Mouse (Mus musculus) sigmoid colon, adult 10 weeks (tissue): ENCODE data around the gene Rpl13. TPM values are rescaled to one million over a fixed set of nuclear protein-coding genes. Genes with fewer than 3 reads are reported as not detected.

Experiments used
- polyA plus RNA-seq: library from polyadenylated mRNA; stranded (reverse); fragments of 350-450 nt; fragmentation: Illumina TruSeq; extraction: RNeasy Lipid Tissue Mini Kit (QIAGEN cat#74804); gene quantifications from one replicate; pipeline ENCODE4 v1.2.3, GENCODE M21; 2014; ENCODE audit warnings: low read depth, low replicate concordance

The Rpl13 gene
- 60.1 TPM for polyA plus RNA-seq

DNA sequence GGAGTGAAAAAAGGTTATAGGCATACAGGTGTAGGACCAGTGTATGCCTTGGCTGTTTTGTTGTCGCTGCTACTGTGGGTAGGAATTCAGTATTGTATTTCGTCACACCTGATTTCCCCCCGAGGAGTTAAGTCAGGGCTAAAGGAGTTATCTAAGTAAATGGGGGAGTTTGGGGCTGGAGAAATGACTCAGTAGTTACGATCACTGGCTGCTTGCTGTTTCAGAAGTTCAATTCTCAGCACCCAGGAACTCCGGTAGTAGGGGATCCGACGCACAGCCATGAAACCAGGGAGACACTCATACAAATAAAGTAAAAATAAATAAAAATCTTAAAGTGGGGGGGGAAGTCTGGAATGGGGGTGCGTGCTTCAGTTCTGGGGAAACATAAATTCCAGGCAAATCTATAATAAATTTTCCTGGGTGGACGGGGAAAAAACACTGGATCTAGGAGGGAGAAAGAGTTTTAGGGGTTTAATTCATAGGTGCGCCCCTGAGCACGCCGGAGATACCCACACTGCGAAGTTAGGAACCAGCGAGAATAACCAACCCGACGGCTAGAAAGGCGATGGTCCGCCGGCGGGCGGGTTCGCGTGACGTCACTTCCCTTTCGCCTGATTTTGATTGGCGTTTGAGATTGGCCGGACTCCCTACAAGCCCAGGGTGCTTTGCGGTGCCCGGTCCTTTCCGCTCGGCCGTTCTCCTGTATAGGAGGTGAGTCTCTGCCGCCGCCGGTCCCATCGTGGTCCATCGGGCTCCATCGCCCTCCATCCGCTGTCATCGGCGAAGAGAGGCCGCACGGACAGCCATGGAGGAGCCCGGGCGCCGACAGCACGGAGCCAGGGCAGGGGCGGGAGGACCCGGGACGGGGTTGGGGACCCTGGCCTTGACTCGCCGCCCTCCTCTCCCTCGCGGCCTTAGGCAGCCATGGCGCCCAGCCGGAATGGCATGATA lies at the start of gene Rpl13:
Gene Rpl13 (plus strand): TSS at position 616 of the 951 bp plus-strand sequence.

DNA sequence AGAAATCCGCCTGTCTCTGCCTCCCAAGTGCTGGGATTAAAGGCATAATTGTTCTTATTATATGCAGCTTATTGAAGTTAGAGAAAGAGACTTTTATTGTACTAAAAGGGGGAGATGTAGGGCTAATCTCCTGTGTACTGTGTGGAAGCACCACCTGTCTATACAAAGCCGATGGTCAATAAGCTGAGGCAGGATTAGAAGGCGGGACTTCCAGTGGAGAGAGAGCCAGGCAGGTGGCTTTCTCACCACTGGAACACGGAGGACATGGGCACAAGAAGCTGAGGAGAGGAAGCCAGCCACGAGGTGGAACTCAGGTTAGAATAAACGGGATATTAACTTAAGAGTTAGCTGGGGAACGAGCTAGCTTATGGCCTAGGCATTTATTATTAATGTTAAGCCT lies 39.4 kb upstream of the Rpl13 start, which contains the start of gene Spg7:
Gene Spg7 (plus strand): TSS at position 222 of the 400 bp plus-strand sequence.

DNA sequence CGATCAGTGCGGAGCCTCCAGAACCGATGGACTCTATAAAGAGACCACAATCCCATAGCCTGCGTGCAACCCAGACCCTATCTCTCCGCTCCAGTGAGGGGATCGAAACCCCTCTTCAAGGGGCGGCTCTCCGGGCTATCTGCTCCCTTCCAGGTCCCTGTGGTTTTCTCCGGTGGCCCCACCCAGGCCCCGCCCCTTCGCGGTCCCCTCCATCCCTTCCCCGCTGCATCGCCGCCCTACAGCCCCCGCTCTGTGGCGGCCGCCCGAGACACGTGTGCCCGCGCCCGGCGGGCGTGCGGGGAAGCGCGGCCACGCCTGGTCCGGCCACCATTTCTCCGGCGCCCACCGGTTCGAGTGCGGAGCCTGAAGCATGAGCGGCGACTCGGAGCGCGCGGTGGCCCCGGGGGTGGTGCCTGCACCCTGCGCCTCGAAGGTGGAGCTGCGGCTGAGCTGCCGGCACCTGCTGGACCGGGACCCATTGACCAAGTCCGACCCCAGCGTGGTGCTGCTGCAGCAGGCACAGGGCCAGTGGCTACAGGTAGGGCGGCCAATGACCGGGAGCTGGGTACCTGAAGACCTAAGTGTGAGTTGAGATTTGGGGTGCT lies 15.1 kb downstream of the Rpl13 start, which contains the start of gene Cpne7:
Gene Cpne7 (plus strand): TSS at position 248 of the 605 bp plus-strand sequence.

Other genes starting within 250 kb of the Rpl13 start
- gene Ankrd11, start 60.1 kb upstream of the Rpl13 start, polyA plus RNA-seq = 66.1 TPM
- 26.4 TPM for gene Spg7, start 39.4 kb upstream of the Rpl13 start, polyA plus RNA-seq
- gene Cpne7, start 15.0 kb downstream of the Rpl13 start, polyA plus RNA-seq = not detected
- gene Sult5a1, start 56.0 kb downstream of the Rpl13 start, polyA plus RNA-seq = not detected
- gene Dpep1, start 83.9 kb downstream of the Rpl13 start, polyA plus RNA-seq = 33.6 TPM
- 16.8 TPM for gene Chmp1a, start 110.4 kb downstream of the Rpl13 start, polyA plus RNA-seq
- 0.60 TPM for gene Spata33, start 110.5 kb downstream of the Rpl13 start, polyA plus RNA-seq
- 5.6 TPM for gene Cdk10, start 122.5 kb downstream of the Rpl13 start, polyA plus RNA-seq
- not detected for gene Spata2l, start 133.9 kb downstream of the Rpl13 start, polyA plus RNA-seq
- 2.1 TPM for gene Zfp276, start 151.8 kb downstream of the Rpl13 start, polyA plus RNA-seq
- gene Vps9d1, start 152.0 kb downstream of the Rpl13 start, polyA plus RNA-seq = 1.4 TPM
- gene Fanca, start 216.2 kb downstream of the Rpl13 start, polyA plus RNA-seq = 0.35 TPM
- gene Spire2, start 230.4 kb downstream of the Rpl13 start, polyA plus RNA-seq = 1.7 TPM